Mouse (Mus musculus): ENCODE data around the gene Cwf19l1.

Cwf19l1 gene

DNA sequence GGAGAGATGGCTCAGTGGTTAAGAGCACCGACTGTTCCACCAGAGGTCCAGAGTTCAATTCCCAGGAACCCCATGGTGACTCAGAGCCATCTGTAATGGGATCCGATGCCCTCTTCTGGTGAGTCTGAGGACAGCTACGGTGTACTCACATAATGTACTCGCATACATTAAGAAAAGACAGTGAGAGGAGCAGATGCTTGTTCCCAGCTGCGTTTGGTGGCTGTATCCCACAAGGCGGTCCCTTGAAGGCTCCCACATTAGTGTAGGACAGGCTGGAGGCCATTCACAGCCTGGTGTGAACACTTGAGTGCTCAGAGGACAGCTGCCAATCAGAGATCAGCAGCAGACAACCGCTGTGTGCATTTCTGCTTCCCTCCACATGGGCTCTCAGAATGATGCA lies 24.0 kb downstream of the Cwf19l1 start:
- no peak for DNase-seq (ENCODE audit: low spot score)

DNA sequence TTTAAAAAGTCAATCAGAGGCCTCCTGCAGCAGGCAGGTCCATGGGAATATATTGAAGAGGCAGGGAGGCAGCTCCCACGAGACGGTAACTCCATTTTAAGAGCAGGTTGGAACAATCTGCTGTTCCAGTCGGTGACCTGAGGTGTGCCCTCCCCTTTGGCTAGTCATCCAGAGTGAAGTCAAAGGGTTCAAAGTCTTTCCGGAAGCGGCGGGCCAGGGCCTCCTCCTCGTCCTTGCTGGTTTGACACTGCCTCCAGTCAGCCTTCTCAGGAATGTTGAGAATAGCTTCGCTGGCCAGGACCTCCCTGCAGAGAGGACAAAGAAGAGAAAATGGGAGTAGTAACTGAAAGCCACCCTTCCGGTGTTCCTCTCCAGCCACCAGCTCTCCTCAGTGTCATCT lies 25.3 kb downstream of the Cwf19l1 start:
- no peak for DNase-seq (ENCODE audit: low spot score)

DNA sequence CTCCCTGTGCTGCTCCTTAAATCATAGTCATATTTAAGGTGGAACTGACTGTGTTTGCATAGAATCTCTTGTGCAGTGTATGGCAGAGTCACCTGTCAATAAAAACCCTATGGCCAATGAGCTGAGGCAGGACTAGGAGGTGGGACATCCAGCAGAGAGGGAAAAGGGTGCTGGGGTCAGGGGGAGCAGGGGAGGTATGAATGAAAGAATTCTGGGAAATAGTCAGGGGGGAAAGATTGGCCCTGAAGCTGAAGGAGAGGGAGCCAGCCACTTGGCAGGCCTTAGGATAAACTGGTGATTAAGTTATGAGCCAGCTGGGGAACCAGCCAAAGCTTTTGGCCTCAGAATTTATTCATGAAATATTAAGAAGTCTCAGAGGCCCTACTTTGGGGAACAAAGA lies 26.7 kb downstream of the Cwf19l1 start:
- no peak for DNase-seq (ENCODE audit: low spot score)

DNA sequence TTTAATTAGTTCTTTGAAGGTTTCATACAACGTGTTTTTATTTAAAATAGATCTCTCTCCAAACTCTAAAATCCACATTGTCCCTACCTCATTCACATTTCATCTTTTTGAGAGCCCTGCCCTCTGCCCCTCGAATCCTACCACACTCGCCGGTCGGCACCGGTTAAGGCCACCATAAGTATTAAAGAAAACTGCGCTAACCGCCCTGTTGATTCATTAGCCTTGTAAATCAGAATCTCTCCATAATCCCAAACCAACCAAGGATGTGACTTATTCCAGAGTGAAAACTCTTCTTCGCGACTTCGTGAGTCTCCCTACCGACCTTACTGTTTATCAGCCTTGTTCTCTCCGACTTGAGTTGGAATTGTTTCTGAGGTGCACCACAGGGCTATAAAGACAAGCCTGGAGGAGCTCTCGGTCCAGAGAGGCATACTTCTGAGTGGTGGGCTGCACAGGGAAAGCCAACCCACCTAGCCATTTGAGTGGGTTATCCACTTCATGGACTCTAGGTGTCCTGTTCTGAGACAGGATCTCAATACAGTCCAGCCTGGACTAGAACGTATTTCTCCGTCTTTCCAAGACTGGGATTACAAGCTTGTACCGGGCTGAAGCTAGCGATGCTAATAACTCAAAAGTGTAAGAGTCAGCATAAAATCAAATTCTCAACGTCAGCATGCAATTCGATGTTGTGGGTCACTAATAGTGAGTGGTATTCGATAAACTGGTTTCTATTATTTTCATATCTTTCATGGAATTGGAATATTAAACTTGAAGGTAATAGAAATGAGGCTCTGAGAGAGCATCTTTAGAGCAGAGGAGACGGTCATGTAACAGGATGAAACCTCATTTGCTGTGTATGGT lies 27.8 kb downstream of the Cwf19l1 start:
- DNase-seq (ENCODE audit: low spot score): peak; percentile 9

DNA sequence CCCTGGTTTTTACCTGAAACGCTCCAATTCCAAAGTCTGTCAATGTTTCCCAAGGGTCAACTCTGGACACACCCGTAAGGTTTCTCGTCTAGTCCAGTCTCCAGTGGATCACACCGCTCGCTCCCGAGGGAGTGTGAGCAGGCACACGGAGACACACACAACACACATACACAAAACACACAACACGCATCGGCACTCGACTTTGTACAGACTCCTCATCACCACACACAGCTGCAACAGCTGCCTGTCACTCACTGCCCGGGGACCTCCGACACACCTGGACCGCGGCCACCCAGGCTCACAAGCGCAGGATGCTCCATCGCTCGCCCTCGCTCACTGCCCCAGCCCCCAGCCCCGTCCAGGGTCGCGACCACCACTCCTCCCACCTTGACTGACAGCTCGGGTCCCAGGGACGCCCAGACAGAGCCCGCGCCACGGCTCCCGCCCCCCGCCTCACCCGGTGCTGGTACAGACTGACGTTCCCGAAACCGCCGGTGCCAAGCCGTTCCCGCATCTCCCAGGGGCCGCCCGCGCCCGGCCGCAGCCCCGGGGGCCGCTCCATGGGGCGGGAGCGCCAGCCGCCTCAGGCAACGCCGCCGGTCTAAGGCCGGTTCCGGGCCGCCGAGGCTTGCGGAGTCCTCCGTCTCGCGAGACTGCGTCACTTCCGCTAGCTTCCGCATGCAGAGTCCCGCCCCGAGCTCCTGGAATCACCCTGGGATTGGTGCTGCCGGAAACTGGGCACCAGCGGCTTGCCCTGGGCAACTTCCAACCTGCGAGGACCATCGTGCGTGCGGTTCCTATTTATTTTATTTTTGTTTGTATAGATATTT lies 28.6 kb downstream of the Cwf19l1 start, which contains the start of gene Chuk:
TSS of gene Chuk (minus strand) at position 650 of the 830 bp plus-strand sequence.
- DNase-seq (ENCODE audit: low spot score): peak; percentile 98

DNA sequence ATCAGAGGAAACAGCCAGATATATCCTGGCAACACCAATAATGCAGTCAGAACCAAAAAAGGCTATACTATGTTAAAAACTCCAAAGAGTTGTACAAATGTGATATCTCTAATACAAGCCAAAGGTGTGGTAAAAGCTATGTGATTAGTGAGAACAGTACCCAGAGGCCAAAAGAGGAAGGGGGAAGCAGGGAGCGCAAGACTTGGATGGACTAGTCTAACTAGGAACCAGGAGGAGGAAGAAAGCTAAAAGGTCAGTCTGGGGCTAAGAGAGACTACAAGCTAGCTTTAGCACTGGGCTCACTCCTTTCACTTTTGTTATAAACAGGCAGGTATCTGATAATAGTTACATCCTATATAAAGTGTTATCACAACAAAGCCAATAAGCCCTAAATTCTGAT lies 31.3 kb downstream of the Cwf19l1 start:
- no peak for DNase-seq (ENCODE audit: low spot score)

DNA sequence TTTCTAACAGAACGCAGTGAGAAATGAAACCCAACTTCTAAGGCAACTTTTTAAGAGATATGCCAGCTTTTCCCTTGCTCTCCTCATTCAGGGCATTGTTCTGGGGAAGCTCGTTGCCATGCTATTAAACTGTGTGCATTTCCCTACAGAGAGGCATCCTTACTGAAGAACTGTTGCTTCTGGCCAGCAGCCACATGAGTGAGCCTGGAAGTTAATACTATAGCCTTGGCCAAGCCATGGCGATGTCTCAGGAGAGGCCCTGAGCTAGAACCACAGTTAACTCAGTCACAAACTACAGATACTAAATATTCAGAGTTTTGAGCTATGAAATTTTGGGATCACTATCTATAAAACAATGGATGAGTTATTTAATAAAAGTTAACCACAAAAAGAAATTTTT lies 32.7 kb downstream of the Cwf19l1 start:
- DNase-seq (ENCODE audit: low spot score): no peak

DNA sequence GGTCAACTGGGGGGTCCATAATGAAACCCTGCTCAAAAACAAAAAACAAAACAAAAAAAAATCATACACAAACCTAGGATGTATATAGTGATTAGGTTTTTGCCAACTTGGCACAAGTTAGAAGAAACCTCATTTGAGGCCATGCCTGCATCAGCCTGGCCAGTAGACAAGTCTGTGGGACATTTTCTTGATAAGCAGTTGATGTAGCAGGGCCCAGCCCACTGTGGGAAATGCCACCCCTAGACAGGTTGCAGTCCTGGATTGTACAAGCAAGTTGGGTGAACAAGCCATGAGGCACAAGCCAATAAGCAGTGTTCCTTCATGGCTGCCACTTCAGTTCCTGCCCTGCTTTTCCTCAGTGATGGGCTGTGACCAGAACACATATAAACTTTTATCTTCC lies 34.8 kb downstream of the Cwf19l1 start:
- DNase-seq (ENCODE audit: low spot score): no peak

DNA sequence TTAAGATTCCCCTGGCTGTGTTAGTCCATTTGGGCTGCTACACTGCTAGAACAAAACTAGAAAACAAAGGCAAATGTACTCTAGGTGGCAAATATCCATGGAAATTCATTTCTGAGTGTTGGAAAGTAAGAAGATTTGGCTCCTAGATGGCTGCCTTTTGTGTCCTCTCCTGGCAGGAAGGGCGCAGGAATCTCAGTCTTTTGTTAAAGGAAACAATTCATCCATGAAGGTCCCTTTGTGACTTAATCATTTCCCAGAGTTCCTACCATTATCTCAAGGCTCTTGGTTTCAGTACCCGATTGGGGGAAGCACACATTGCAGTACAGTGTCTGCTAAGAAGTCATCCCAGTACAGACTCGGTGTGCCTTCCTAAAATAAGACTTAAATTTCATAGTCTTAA lies 49.4 kb downstream of the Cwf19l1 start:
- no peak for DNase-seq (ENCODE audit: low spot score)

DNA sequence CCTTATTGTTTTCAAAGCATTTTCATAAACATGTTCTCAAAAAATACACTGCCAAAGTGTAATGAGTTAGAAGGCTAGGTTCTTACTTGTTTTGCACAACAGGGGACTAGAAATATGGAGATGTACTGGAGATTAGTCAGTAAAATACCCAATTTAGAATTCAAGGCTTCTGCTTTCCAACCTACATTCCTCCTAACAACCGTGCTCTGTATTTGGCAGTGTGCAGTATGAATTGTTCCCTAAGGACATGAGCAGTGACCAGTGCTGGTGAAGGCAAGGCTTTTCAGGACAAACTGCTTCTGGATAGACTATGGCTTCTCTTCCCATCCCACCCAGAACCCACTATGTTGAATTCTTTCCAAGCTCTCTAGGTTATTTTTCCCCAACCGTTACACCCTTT lies 54.8 kb downstream of the Cwf19l1 start:
- DNase-seq (ENCODE audit: low spot score): no peak

DNA sequence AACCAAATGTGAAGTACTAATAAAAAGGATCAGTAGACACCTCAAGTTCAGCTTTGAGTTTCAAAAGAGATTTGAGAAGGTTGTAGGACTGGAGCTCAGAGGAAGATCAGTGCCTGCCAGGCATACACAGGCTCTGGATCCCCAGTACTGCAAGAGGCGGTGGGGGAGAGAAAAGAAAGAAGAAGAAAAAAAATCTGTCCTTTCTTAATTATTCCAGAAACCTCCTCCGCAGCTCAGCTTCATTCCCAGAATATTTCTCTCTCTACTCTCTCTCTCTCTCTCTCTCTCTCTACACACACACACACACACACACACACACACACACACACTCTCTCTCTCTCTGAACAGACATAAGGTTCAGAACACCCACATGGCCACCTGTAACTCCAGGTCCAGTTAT lies 55.7 kb downstream of the Cwf19l1 start:
- no peak for DNase-seq (ENCODE audit: low spot score)

DNA sequence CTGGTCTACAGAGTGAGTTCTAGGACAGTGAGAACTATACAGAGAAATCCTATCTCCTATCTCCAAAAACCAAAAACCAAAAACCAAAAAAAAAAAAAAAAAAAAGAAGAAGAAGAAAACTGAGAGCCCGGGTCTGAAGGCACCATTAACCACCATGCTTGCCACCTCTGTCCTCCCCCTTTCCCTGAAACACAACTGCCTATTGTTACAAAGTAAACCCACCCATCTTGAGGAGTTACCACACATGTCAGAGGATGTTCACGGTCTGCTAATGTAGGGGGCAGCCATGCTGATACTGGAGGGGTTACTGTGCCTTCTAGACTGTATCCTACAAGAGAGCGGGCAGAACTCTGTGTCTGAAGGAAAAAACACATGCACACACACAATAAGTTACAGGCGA lies 58.7 kb downstream of the Cwf19l1 start:
- DNase-seq (ENCODE audit: low spot score): no peak

DNA sequence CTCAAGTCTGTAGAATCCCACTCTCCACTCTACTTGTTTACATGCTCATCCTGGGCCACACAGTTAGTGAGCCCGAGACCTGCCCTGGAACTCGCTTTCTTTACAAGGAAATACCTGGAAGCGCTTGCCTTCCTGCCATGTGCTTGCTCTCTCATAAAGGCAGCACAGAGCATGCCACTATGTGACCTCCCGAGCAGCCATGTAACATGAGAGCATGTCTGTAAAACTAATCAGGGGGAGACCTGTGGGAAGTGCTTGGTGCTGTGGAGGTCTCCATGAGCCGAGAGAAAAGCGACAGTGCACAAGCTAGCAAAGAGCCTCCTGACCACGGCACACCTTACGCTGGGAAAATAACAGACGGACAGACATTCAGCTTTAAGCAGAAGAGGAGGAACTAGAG lies 59.2 kb downstream of the Cwf19l1 start:
- DNase-seq (ENCODE audit: low spot score): no peak

DNA sequence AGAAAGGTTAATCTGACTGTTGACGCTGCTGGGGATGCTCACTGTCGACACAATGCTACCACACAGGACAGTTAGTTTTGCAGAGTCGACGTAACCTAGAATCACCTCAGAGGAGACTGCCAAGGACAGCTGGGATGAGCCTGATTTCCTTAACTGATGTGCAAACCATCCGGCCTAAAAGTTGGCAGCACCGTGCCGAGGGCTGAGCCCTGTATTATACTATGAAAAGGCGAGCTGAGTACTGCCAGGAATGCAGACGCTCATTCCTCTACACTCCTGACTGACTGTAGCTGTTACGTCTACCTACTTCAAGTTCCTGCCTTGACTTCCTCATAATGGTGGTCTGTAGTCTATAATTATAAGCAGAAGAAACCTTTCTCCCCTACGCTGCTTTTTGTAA lies 60.7 kb downstream of the Cwf19l1 start:
- DNase-seq (ENCODE audit: low spot score): no peak

DNA sequence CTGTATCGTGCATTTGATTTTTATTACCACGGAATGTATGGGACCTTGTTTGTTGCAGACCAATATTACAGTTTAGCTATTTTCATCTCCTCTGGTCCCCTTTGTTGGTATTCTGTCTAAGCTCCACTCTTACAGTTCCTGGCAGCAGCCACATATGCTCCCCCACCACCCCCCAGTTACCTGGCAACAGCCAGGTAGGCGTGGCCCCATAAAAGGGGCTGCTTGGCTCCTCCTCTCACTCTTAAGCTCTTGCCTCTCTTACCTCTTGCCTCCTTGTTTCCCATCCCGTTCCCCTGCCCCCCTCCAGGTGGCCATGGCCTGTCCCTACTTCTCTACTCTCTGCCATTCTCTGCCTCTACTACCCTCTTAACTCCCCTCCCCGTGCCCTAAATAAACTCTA lies 64.5 kb downstream of the Cwf19l1 start:
- no peak for DNase-seq (ENCODE audit: low spot score)

DNA sequence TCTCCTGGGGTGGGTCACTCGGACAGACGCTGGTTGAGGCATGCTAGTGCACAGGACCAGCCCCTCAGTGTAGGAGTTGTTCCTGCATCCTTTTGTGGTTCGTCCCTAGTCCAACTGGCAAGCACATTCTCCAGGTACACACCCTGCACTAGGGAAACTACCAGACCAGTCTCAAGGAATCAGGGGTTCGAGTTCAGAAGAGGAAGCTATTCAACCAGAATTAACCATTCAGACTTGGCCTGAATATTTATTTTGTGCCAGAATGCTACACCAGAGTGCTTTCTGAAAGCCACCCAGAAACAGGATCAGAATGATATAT lies 65.8 kb downstream of the Cwf19l1 start:
- DNase-seq (ENCODE audit: low spot score): no peak

DNA sequence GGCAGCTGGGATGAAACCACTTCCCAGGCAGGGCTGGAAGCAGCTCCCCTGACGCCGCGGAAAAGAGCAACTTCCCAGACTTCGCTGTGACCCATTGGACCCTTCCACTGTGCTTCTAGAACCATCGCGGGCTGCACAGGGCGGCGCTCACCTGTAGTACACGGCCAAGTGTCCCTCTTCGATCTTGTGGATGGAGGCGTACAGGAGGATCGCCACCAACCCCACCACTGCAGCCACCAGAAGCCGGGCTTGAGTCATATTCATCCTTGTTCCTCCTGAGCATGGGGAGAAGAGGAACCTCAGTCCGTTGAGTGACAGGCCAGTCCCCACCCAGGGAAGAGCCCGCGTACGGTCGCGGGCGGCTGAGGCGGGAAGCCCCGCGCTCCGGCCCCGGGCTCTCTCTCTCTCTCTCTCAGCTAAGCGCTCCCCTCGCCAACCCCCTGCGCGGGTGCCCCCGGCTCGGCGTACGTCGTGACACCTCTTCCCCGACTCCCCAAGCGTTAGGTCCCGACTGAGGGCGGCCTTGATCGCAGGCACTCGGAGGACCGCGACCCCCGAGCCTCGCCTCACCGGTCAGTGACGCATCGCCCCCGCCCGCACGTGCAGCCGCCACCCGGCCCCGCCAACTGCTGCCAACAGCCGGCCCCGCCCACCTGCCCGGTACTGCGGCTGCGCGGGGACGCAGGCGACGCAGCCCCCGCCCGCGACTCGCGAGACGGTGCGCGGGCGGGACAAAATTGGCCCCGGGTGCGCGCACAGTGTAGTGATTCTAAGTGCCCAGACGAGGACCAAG lies 66.4 kb downstream of the Cwf19l1 start, which contains the start of gene Erlin1:
TSS of gene Erlin1 (minus strand) at position 665 of the 793 bp plus-strand sequence.
- peak; percentile 93 for DNase-seq (ENCODE audit: low spot score)

DNA sequence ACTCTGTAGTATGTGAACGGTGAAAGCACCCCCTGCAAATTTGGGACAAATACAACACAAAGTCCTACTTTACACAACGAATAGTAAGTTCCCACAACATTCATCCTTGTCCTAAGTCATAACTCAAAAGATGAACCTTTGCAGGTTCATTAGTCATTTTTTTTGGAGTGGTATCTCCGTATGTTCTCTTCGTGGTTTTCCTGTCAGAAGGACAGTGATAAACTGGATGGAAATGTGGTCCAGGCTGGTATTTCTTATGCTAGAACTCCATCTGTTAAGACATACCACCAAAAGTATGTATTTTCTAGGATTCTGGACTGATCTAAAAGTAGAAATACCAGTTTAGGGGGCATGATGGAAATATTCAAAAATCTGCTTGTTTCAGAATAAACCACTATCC lies 67.4 kb downstream of the Cwf19l1 start:
- no peak for DNase-seq (ENCODE audit: low spot score)

DNA sequence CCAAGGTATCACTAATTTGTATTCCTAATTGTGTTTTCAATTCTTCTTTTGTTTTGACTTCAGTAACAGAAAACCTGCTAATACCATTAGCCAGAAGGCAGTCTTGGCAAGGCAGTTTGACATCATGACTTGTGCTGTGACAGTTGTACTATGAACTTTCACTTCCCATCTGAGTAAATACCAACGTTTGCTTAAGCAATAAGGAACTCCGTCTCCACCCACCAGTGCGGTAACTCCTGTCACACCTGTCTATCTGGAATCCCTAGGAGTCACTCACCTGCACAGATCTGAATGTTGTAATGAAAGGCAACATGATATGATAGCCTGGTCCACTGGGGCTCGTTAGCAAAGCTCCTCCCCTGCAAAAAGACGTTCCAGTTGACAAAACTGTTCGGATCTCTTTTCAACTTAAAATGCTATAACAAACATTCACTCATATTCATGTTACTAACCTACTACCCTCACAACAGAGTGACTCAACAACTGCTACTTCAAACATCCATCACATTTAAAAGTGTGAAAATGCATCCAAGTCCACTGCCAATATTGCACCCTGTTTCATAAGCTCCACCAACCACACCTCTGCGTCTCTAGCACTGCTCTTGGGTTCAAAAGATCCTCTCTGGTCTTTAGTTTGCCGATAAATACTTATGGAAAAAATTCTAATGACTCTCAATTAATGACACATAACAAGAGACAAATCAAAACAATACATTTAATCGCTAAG lies 68.2 kb downstream of the Cwf19l1 start:
- peak; percentile 15 for DNase-seq (ENCODE audit: low spot score)

DNA sequence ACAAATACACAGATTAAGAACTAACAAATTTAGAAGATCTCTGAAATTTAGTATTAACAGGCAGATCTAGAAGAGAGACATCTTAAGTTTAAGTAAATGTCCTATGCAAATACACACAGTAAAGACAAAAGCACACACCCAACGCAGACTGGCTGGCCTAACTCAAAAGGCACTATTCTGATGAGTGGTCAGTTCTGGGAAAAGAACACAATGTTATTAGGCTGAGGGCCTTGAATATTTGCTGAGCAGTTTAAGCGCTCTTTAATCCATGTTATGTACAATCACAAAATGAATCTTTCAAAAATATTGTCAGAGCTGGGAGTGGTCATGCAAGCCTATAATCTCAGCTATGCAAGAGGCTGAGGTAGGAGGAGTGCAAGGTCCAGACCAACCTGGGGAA lies 70.9 kb downstream of the Cwf19l1 start:
- DNase-seq (ENCODE audit: low spot score): no peak

DNA sequence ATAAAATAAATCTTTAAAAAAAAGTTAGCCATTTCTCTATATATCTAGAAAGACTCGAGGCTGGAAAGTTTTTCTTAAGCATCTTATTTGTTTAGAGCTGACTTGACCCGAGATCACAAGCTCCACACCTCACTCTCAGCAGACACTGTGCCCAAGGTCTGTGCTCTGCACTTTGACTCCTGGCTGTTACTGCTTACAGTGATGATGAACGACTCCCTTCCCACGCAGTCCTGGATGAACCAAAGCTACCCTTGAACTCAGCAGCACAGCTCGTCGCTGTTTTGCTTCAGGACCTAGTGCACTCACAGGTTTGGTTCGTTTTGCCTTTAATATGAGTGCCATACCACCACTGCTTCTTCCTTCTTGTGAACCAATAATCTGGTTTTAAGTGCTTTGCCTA lies 71.9 kb downstream of the Cwf19l1 start:
- no peak for DNase-seq (ENCODE audit: low spot score)

DNA sequence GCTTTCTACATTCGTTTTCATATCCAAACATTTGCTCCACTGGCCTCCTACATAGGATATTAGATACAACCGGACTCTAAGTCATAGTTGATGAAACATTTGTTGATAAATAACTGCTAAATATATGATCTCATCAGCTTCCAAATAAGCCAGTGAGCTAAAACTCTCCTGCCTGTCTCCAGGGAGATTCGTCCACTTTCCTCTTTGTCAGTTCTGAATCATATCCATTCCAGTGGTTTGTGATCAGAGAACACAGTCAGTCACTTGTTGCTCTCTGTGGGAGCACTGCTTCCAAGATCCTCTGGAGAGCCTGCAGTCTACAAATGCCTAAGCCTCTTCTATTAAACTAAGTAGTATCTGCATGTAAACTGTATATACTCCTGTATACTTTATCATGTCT lies 75.5 kb downstream of the Cwf19l1 start:
- no peak for DNase-seq (ENCODE audit: low spot score)

Data from urinary bladder, postnatal 25 days (tissue).